Comparison of ENCODE assay signal across 30 mouse cellular contexts in the genomic region with DNA sequence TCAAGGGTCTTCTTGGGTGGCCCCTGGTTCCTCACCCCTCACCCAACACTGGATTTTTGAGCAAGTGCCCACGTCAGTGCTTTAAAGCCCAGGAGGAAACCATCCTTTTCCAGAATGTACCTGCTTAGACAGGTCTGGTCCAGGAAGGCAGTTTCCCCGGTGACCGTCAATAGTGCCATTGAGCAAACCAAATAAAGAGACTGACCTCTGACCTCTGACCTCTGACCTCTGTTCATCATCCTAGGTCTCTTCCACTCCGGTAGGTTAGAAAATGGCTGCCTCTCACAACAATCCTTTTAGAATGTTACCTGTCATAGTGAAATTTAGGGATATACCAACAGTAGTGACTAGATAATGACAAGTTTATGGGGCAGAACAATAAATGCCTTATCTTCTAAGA.
DNase-seq lines count a peak whose midpoint lies in the region; ATAC-seq lines count a peak whose summit lies in the region.
"Had no signal": no experiment of that assay in that cellular context is flagged by ENCODE, and none has a peak within 500 bp of the region (broad histone marks: within the 10 kb centered on the region; RNA-seq: fewer than 3 reads in every experiment).

No protein-coding gene starts in this region.

- H3K9ac ChIP-seq in hindbrain, embryonic 11.5 days (ENCODE audit: low read depth, low read length) = no peak overlapping the region
- no peak overlapping the region for H3K9ac ChIP-seq in hindbrain, embryonic 13.5 days
- H3K9ac ChIP-seq: forebrain, postnatal 0 days; limb, embryonic 15.5 days; midbrain, embryonic 13.5 days; neural tube, embryonic 15.5 days had no signal

- H3K27me3 ChIP-seq in hindbrain, embryonic 11.5 days (ENCODE audit: control insufficient read depth, insufficient read depth, low read length) = no peaks in the 10 kb centered on the region
- H3K27me3 ChIP-seq in hindbrain, embryonic 13.5 days = no peaks in the 10 kb centered on the region
- H3K27me3 ChIP-seq: limb, embryonic 15.5 days; midbrain, embryonic 13.5 days; neural tube, embryonic 15.5 days had no signal

- peak; percentile 29; the same call in 1 of the 2 replicates for ATAC-seq in hindbrain, embryonic 11.5 days (ENCODE audit: low FRiP score)
- no peak for ATAC-seq in hindbrain, embryonic 13.5 days (ENCODE audit: low FRiP score)
- ATAC-seq: CD4-positive, CD25-positive, alpha-beta regulatory T cell, adult 4 months; forebrain, postnatal 0 days; hindbrain, postnatal 0 days; intestine, embryonic 16.5 days; lung, postnatal 0 days; midbrain, embryonic 13.5 days had no signal

- no peaks in the 10 kb centered on the region for H3K36me3 ChIP-seq in hindbrain, embryonic 11.5 days (ENCODE audit: control insufficient read depth, insufficient read depth, low read length)
- H3K36me3 ChIP-seq in hindbrain, embryonic 13.5 days = no peaks in the 10 kb centered on the region
- H3K36me3 ChIP-seq: hindbrain, embryonic 10.5 days; limb, embryonic 10.5 days; limb, embryonic 15.5 days; midbrain, embryonic 13.5 days; neural tube, embryonic 15.5 days had no signal

- no peaks in the 10 kb centered on the region for H3K9me3 ChIP-seq in hindbrain, embryonic 11.5 days (ENCODE audit: control insufficient read depth, low read length)
- no peaks in the 10 kb centered on the region for H3K9me3 ChIP-seq in hindbrain, embryonic 13.5 days
- H3K9me3 ChIP-seq: hindbrain, embryonic 10.5 days; limb, embryonic 10.5 days; limb, embryonic 15.5 days; midbrain, embryonic 13.5 days; neural tube, embryonic 15.5 days had no signal

- no peak overlapping the region for H3K4me2 ChIP-seq in hindbrain, embryonic 11.5 days (replicated peaks; ENCODE audit: low read depth, low read length)
- no peak overlapping the region for H3K4me2 ChIP-seq in hindbrain, embryonic 13.5 days
- H3K4me2 ChIP-seq: limb, embryonic 15.5 days; midbrain, embryonic 13.5 days; neural tube, embryonic 15.5 days had no signal

- no peak overlapping the region for H3K27ac ChIP-seq in hindbrain, embryonic 11.5 days (ENCODE audit: low read depth, low read length)
- no peak overlapping the region for H3K27ac ChIP-seq in hindbrain, embryonic 13.5 days
- H3K27ac ChIP-seq: hindbrain, embryonic 10.5 days; hindbrain, postnatal 0 days; kidney, postnatal 0 days; left cerebral cortex, adult 2 months; limb, embryonic 10.5 days; limb, embryonic 15.5 days; macrophage; midbrain, embryonic 13.5 days; neural tube, embryonic 15.5 days had no signal

- H3K4me3 ChIP-seq in hindbrain, embryonic 11.5 days (ENCODE audit: low read depth, low read length) = no peak overlapping the region
- no peak overlapping the region for H3K4me3 ChIP-seq in hindbrain, embryonic 13.5 days
- H3K4me3 ChIP-seq: hindbrain, embryonic 10.5 days; left cerebral cortex, adult 2 months; limb, embryonic 10.5 days; limb, embryonic 15.5 days; midbrain, embryonic 13.5 days; neural tube, embryonic 15.5 days had no signal

- WGBS in hindbrain, embryonic 11.5 days = 43% methylated on average over 4 of the region's 4 CpGs
- 38% methylated on average over 4 of the region's 4 CpGs for WGBS in hindbrain, embryonic 13.5 days

- no peaks in the 10 kb centered on the region for H3K4me1 ChIP-seq in hindbrain, embryonic 11.5 days (replicated peaks; ENCODE audit: control insufficient read depth, insufficient read depth, low read length)
- no peaks in the 10 kb centered on the region for H3K4me1 ChIP-seq in hindbrain, embryonic 13.5 days (replicated peaks)
- H3K4me1 ChIP-seq: hindbrain, embryonic 10.5 days; limb, embryonic 15.5 days; midbrain, embryonic 13.5 days; neural tube, embryonic 15.5 days had no signal

- peak; percentile 27 for DNase-seq in hindbrain, embryonic 11.5 days (ENCODE audit: low spot score)
- DNase-seq in ES-CJ7 (ENCODE audit: low read depth, low spot score) = peak; percentile 30
- DNase-seq in NIH3T3 (ENCODE audit: low read depth) = peak; percentile 9
- DNase-seq in induced T-regulatory cell, adult 2 months (ENCODE audit: low read depth) = peak; percentile 4
- no peak for DNase-seq in left cerebral cortex, adult 9 months (ENCODE audit: low spot score in 2 of 2)
- DNase-seq in lung, postnatal 14 days = no peak
- DNase-seq: adrenal gland, postnatal 25 days; cerebellum, adult 11-12 months; cerebellum, adult 9-11 months; forebrain, postnatal 0 days; gastrocnemius, postnatal 10 days; heart, postnatal 14 days; kidney, adult 8-10 months; lung, adult 18-20 months; retina, postnatal 1 day; right cerebral cortex, postnatal 14 days; thymus, postnatal 4 days had no signal

Comparison
In these comparisons a context has a peak if more than half of its experiments do, and no peak if none do; other contexts are left out.
1. DNase-seq: peak in hindbrain, embryonic 11.5 days (single experiment), ES-CJ7 (single experiment), NIH3T3 (single experiment) and induced T-regulatory cell, adult 2 months (single experiment); none in left cerebral cortex, adult 9 months (0 of 2) and lung, postnatal 14 days (single experiment).